Mouse (Mus musculus): ENCODE data around the gene Enthd1. TPM values are rescaled to one million over a fixed set of nuclear protein-coding genes. Genes with fewer than 3 reads are reported as not detected.

Gene Enthd1
- total and polyA plus RNA-seq, 2 experiments from 2014 or later: not detected

DNA sequence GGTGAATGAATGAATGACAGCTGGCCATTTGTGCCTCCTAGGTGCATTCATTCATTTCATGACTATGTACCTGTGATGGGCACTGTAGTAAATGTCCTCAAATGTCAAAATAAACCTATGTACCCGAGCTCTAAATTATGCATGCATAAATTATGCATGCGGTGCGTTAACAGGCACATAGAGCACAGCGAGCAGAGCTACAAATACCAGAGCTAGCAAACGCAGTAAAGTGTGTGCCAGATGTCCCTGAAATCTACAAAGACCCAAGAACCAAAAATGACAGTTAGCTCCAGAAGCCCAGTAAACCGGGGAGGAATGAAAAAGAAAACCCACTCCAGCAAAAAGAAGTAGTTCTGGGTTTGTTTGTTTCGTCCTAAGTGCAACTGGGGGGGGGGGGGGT, 36.5 kb upstream of the Enthd1 start:
- Histone ChIP-seq H3K36me3 (ENCODE audit: insufficient read depth, low read length) (no peaks in the 10 kb centered on the region), H3K4me1 (ENCODE audit: insufficient read depth, low read length) (no peaks in the 10 kb centered on the region), H3K9me3 (ENCODE audit: low read length) (no peaks in the 10 kb centered on the region), H3K4me3 (ENCODE audit: low read length) (no peak overlapping the region), H3K27me3 (ENCODE audit: insufficient read depth, low read length) (no peaks in the 10 kb centered on the region), H3K9ac (replicated peaks; ENCODE audit: low read length) (no peak overlapping the region), H3K27ac (no peak overlapping the region), H3K4me2 (ENCODE audit: low read depth, low read length) (no peak overlapping the region)
- WGBS: 40% methylated on average over 7 of the region's 7 CpGs
- ATAC-seq: no peak
- no peak for DNase-seq (ENCODE audit: low spot score)
- no peak for TF ChIP-seq CTCF (IDR thresholded peaks at IDR 0.05; ENCODE audit: low read depth)

DNA sequence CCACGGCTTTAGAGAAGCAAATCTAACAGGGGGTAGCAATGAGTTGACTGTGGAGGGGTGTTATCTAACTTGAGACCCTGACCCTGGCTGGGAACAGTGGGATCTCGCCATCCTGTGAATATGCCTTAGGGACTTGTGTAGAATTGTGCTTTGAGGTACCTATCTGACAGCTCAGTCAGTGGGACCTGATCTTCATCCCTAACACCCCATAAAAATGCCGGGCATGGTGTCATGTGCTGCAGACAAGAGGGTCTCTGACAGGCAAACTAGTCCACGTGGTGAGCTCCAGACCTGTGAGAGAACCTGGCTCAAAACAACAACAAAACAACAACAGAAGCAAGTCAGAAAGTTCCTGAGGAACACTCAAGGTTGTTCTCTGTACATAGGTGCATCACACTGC, 34.9 kb upstream of the Enthd1 start:
- Histone ChIP-seq H3K36me3 (ENCODE audit: insufficient read depth, low read length) (no peaks in the 10 kb centered on the region), H3K27me3 (ENCODE audit: insufficient read depth, low read length) (no peaks in the 10 kb centered on the region), H3K4me2 (ENCODE audit: low read depth, low read length) (no peak overlapping the region), H3K27ac (no peak overlapping the region), H3K9me3 (ENCODE audit: low read length) (no peaks in the 10 kb centered on the region), H3K4me3 (ENCODE audit: low read length) (no peak overlapping the region), H3K9ac (replicated peaks; ENCODE audit: low read length) (no peak overlapping the region), H3K4me1 (ENCODE audit: insufficient read depth, low read length) (no peaks in the 10 kb centered on the region)
- TF ChIP-seq CTCF (IDR thresholded peaks at IDR 0.05; ENCODE audit: low read depth): no peak
- DNase-seq (ENCODE audit: low spot score): no peak
- 82% methylated on average over 4 of the region's 4 CpGs for WGBS
- no peak for ATAC-seq

GRCm38 (mm10) chr15:80599213-80599750, 34.3 kb upstream of the Enthd1 start:
- H3K4me1 ChIP-seq (ENCODE audit: insufficient read depth, low read length): no peaks in the 10 kb centered on the region
- 48% methylated on average over 16 of the region's 16 CpGs for WGBS
- H3K36me3 ChIP-seq (ENCODE audit: insufficient read depth, low read length): no peaks in the 10 kb centered on the region
- H3K27ac ChIP-seq: no peak overlapping the region
- ATAC-seq (no peak), DNase-seq (ENCODE audit: low spot score) (no peak)
- H3K4me3 ChIP-seq (ENCODE audit: low read length): no peak overlapping the region
- H3K4me2 ChIP-seq (ENCODE audit: low read depth, low read length): no peak overlapping the region
- no peaks in the 10 kb centered on the region for H3K27me3 ChIP-seq (ENCODE audit: insufficient read depth, low read length)
- no peaks in the 10 kb centered on the region for H3K9me3 ChIP-seq (ENCODE audit: low read length)
- H3K9ac ChIP-seq (replicated peaks; ENCODE audit: low read length): no peak overlapping the region
- TF ChIP-seq CTCF (IDR thresholded peaks at IDR 0.05; ENCODE audit: low read depth): no peak

GRCm38 (mm10) chr15:80598750-80599149, 33.8 kb upstream of the Enthd1 start:
- Histone ChIP-seq H3K4me2 (ENCODE audit: low read depth, low read length) (no peak overlapping the region), H3K36me3 (ENCODE audit: insufficient read depth, low read length) (no peaks in the 10 kb centered on the region), H3K9me3 (ENCODE audit: low read length) (no peaks in the 10 kb centered on the region), H3K9ac (replicated peaks; ENCODE audit: low read length) (no peak overlapping the region), H3K4me1 (ENCODE audit: insufficient read depth, low read length) (no peaks in the 10 kb centered on the region), H3K27ac (no peak overlapping the region), H3K4me3 (ENCODE audit: low read length) (no peak overlapping the region), H3K27me3 (ENCODE audit: insufficient read depth, low read length) (no peaks in the 10 kb centered on the region)
- WGBS: 59% methylated on average over 12 of the region's 12 CpGs
- TF ChIP-seq CTCF (IDR thresholded peaks at IDR 0.05; ENCODE audit: low read depth): no peak
- ATAC-seq (no peak), DNase-seq (ENCODE audit: low spot score) (no peak)

- Histone ChIP-seq H3K4me3 (ENCODE audit: low read length) (no peak overlapping the region), H3K4me1 (ENCODE audit: insufficient read depth, low read length) (no peaks in the 10 kb centered on the region), H3K4me2 (ENCODE audit: low read depth, low read length) (no peak overlapping the region), H3K27me3 (ENCODE audit: insufficient read depth, low read length) (no peaks in the 10 kb centered on the region), H3K27ac (no peak overlapping the region), H3K36me3 (ENCODE audit: insufficient read depth, low read length) (no peaks in the 10 kb centered on the region), H3K9me3 (ENCODE audit: low read length) (no peaks in the 10 kb centered on the region), H3K9ac (replicated peaks; ENCODE audit: low read length) (no peak overlapping the region)
- no peak for TF ChIP-seq CTCF (IDR thresholded peaks at IDR 0.05; ENCODE audit: low read depth)
- no peak for DNase-seq (ENCODE audit: low spot score)
- 57% methylated on average over 5 of the region's 5 CpGs for WGBS
- ATAC-seq: no peak
Observed at GRCm38 (mm10) chr15:80593877-80594276, 28.9 kb upstream of the Enthd1 start.

- TF ChIP-seq CTCF (IDR thresholded peaks at IDR 0.05; ENCODE audit: low read depth): no peak
- Histone ChIP-seq H3K36me3 (ENCODE audit: insufficient read depth, low read length) (no peaks in the 10 kb centered on the region), H3K4me1 (ENCODE audit: insufficient read depth, low read length) (no peaks in the 10 kb centered on the region), H3K9me3 (ENCODE audit: low read length) (no peaks in the 10 kb centered on the region), H3K4me3 (ENCODE audit: low read length) (no peak overlapping the region), H3K4me2 (ENCODE audit: low read depth, low read length) (no peak overlapping the region), H3K27me3 (ENCODE audit: insufficient read depth, low read length) (no peaks in the 10 kb centered on the region), H3K9ac (replicated peaks; ENCODE audit: low read length) (no peak overlapping the region), H3K27ac (no peak overlapping the region)
- DNase-seq (ENCODE audit: low spot score) (no peak), ATAC-seq (no peak)
- 79% methylated on average over 6 of the region's 6 CpGs for WGBS
Observed at GRCm38 (mm10) chr15:80592737-80593136, 27.8 kb upstream of the Enthd1 start.

GRCm38 (mm10) chr15:80590641-80591040, 25.7 kb upstream of the Enthd1 start:
- no peak overlapping the region for H3K4me2 ChIP-seq (ENCODE audit: low read depth, low read length)
- WGBS: 91% methylated on average over 5 of the region's 5 CpGs
- no peaks in the 10 kb centered on the region for H3K27me3 ChIP-seq (ENCODE audit: insufficient read depth, low read length)
- DNase-seq (ENCODE audit: low spot score) (no peak), ATAC-seq (no peak)
- no peak overlapping the region for H3K4me3 ChIP-seq (ENCODE audit: low read length)
- TF ChIP-seq CTCF (IDR thresholded peaks at IDR 0.05; ENCODE audit: low read depth): no peak
- H3K4me1 ChIP-seq (ENCODE audit: insufficient read depth, low read length): no peaks in the 10 kb centered on the region
- H3K9me3 ChIP-seq (ENCODE audit: low read length): no peaks in the 10 kb centered on the region
- H3K36me3 ChIP-seq (ENCODE audit: insufficient read depth, low read length): no peaks in the 10 kb centered on the region
- H3K27ac ChIP-seq: no peak overlapping the region
- H3K9ac ChIP-seq (replicated peaks; ENCODE audit: low read length): no peak overlapping the region

Data from hindbrain, postnatal 0 days (tissue).